Mouse (Mus musculus) spleen, adult 12 weeks (tissue): ENCODE results near the gene Asxl2.
"Not testable (repeated sequence)": the region's sequence is repeated elsewhere in the genome, so short reads cannot be mapped to it uniquely, and the experiment has no call there.

ENCODE experiments used
- DNase-seq: peaks from one replicate; pipeline ENCODE4 v3.0.0; 2022; ENCODE audit warnings: low spot score

Gene Asxl2

GRCm38 (mm10) chr12:3426530-3427034, at the start of gene Asxl2:
Gene Asxl2 (plus strand): TSS chr12:3426857.
- peak; percentile 98 for DNase-seq

GRCm38 (mm10) chr12:3377190-3377589, 49.5 kb upstream of the Asxl2 start:
- DNase-seq = no peak

GRCm38 (mm10) chr12:3377755-3378154, 48.9 kb upstream of the Asxl2 start:
- no peak for DNase-seq

GRCm38 (mm10) chr12:3384860-3385259, 41.8 kb upstream of the Asxl2 start:
- no peak for DNase-seq

GRCm38 (mm10) chr12:3385271-3385670, 41.4 kb upstream of the Asxl2 start:
- DNase-seq = no peak

GRCm38 (mm10) chr12:3385940-3386339, 40.7 kb upstream of the Asxl2 start:
- no peak for DNase-seq

GRCm38 (mm10) chr12:3387891-3388290, 38.8 kb upstream of the Asxl2 start:
- no peak for DNase-seq

- DNase-seq = no peak
Observed at GRCm38 (mm10) chr12:3389394-3389793, 37.3 kb upstream of the Asxl2 start.

GRCm38 (mm10) chr12:3390071-3390470, 36.6 kb upstream of the Asxl2 start:
- DNase-seq = no peak

GRCm38 (mm10) chr12:3390577-3391262, 35.9 kb upstream of the Asxl2 start:
- peak; percentile 56 for DNase-seq

- DNase-seq = no peak
Observed at GRCm38 (mm10) chr12:3391276-3391675, 35.4 kb upstream of the Asxl2 start.

GRCm38 (mm10) chr12:3393140-3393539, 33.5 kb upstream of the Asxl2 start:
- no peak for DNase-seq

- DNase-seq = no peak
Observed at GRCm38 (mm10) chr12:3396931-3397330, 29.7 kb upstream of the Asxl2 start.

GRCm38 (mm10) chr12:3405662-3406061, 21.0 kb upstream of the Asxl2 start:
- DNase-seq = not testable (repeated sequence)

GRCm38 (mm10) chr12:3406585-3406984, 20.1 kb upstream of the Asxl2 start:
- no peak for DNase-seq

GRCm38 (mm10) chr12:3414956-3415355, 11.7 kb upstream of the Asxl2 start:
- no peak for DNase-seq

- DNase-seq = no peak
Observed at GRCm38 (mm10) chr12:3418761-3419160, 7.9 kb upstream of the Asxl2 start.

- no peak for DNase-seq
Observed at GRCm38 (mm10) chr12:3420519-3420918, 6.1 kb upstream of the Asxl2 start.

- no peak for DNase-seq
Observed at GRCm38 (mm10) chr12:3422786-3423185, 3.9 kb upstream of the Asxl2 start.

GRCm38 (mm10) chr12:3424179-3424578, 2.5 kb upstream of the Asxl2 start:
- no peak for DNase-seq

GRCm38 (mm10) chr12:3425375-3426341, 999 bp upstream of the Asxl2 start:
- DNase-seq = no peak

GRCm38 (mm10) chr12:3427067-3427889, 621 bp downstream of the Asxl2 start:
- DNase-seq = peak; percentile 72
